In the genomic region with DNA sequence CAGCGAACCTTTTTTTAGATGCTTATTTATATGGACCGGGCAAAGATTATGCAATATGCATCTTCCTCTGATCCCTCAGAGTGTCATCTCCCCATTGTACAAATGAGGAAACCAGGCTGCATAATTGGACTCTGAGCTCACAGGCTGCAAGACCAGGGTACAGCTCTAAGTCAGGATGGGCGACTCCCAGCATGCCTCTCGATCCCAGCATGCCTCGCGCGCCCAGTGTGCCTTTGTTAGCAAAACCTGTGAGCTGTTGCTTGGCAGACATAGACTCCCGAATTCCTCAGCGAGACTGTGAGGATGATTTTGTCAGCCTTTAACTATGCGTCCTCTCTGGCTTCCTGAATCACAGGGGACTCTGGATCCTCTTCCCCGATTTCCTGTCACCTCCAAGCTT, we compare ENCODE assay signal across 16 mouse cellular contexts.
"Had no signal": no experiment of that assay in that cellular context is flagged by ENCODE, and none has a peak within 500 bp of the region (broad histone marks: within the 10 kb centered on the region; RNA-seq: fewer than 3 reads in every experiment).

No protein-coding gene starts in this region.

- H3K27ac ChIP-seq: kidney, postnatal 0 days; layer of hippocampus, adult 2 months; limb, embryonic 10.5 days; liver, embryonic 15.5 days; midbrain, embryonic 13.5 days had no signal

- H3K9ac ChIP-seq: liver, embryonic 15.5 days; midbrain, embryonic 13.5 days; neural tube, embryonic 13.5 days had no signal

- DNase-seq: kidney, adult 11 months; kidney, adult 9 months; kidney, postnatal 36 days; lung, adult 2 months; lung, postnatal 36 days; right cerebral cortex, postnatal 25 days; thymus, adult 2 months; thymus, postnatal 25 days had no signal

- ATAC-seq: lung, postnatal 0 days; midbrain, embryonic 13.5 days had no signal

- H3K36me3 ChIP-seq: limb, embryonic 10.5 days; liver, embryonic 15.5 days; midbrain, embryonic 13.5 days; neural tube, embryonic 13.5 days had no signal

- H3K4me2 ChIP-seq: liver, embryonic 11.5 days; liver, embryonic 15.5 days; midbrain, embryonic 13.5 days; neural tube, embryonic 13.5 days had no signal

- H3K4me1 ChIP-seq: limb, embryonic 10.5 days; liver, embryonic 15.5 days; neural tube, embryonic 13.5 days had no signal

- H3K27me3 ChIP-seq: liver, embryonic 15.5 days; midbrain, embryonic 13.5 days; neural tube, embryonic 13.5 days had no signal

- H3K9me3 ChIP-seq: liver, embryonic 15.5 days had no signal

- H3K4me3 ChIP-seq: layer of hippocampus, adult 2 months; limb, embryonic 10.5 days; liver, embryonic 15.5 days; midbrain, embryonic 13.5 days; neural tube, embryonic 13.5 days had no signal
